24 mouse cellular contexts compared by ENCODE assay signal in the genomic region with DNA sequence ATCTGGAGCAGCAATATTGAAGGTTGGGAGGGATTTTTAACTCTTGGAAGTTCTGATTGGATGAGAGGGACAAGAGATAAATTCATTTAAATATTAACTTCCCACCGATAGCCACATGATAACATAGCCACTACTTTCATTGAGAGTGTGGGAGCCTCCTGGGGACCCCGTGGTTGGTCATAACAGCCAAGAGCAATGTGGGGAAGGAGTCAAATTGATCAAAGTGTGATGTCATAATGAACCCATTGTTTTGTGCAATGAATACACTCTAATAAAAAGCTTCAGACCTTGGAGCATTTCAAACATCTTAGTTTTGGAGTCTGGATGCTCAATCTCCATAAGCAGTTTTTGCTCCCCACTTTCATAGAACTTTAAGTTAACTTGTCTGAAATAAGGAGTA. TPM values are rescaled to one million over a fixed set of nuclear protein-coding genes. Genes with fewer than 3 reads are reported as not detected.
DNase-seq lines count a peak whose midpoint lies in the region; ATAC-seq and TF ChIP-seq lines count a peak whose summit lies in the region.
"Had no signal": no experiment of that assay in that cellular context is flagged by ENCODE, and none has a peak within 500 bp of the region (broad histone marks: within the 10 kb centered on the region; RNA-seq: fewer than 3 reads in every experiment).

Cpne4 (plus strand) TSS at position 301 of the 400 bp plus-strand sequence.

- no peak for DNase-seq in forebrain, postnatal 0 days
- no peak for DNase-seq in forebrain, embryonic 11.5 days (ENCODE audit: low spot score)
- DNase-seq in layer of hippocampus, adult 8-10 months (ENCODE audit: low spot score in 2 of 2) = no peak
- no peak for DNase-seq in layer of hippocampus, adult 9-10 months (ENCODE audit: low spot score)
- no peak for DNase-seq in layer of hippocampus, postnatal 25 days (ENCODE audit: extremely low spot score in 1 of 2, low spot score in 1 of 2)
- DNase-seq in cerebellum, postnatal 14 days = no peak
- no peak for DNase-seq in lung, postnatal 0 days (ENCODE audit: low spot score)
- DNase-seq: adrenal gland, postnatal 25 days; cerebellum, adult 9-10 months; kidney, adult 8-10 months; kidney, postnatal 4 days; lung, adult 2 months; right cerebral cortex, postnatal 14 days had no signal

- ATAC-seq in forebrain, postnatal 0 days = no peak
- no peak for ATAC-seq in forebrain, embryonic 11.5 days (replicated peaks; ENCODE audit: low FRiP score)
- ATAC-seq in midbrain, embryonic 16.5 days = no peak
- no peak for ATAC-seq in lung, postnatal 0 days
- ATAC-seq: activated CD4-positive, CD25-positive, alpha-beta regulatory T cell, adult 4 months had no signal

- no peak within 1 kb of the TSS for H3K4me3 ChIP-seq in forebrain, postnatal 0 days (ENCODE audit: low read depth, low read length)
- H3K4me3 ChIP-seq in forebrain, embryonic 11.5 days (ENCODE audit: low read depth, low read length) = no peak within 1 kb of the TSS
- no peak within 1 kb of the TSS for H3K4me3 ChIP-seq in midbrain, embryonic 16.5 days (ENCODE audit: low read depth, low read length)
- H3K4me3 ChIP-seq in lung, postnatal 0 days (ENCODE audit: low read depth, low read length) = no peak within 1 kb of the TSS
- H3K4me3 ChIP-seq: embryonic facial prominence, embryonic 10.5 days; erythroblast, embryonic 14.5 days; heart, embryonic 15.5 days had no signal

- H3K9ac ChIP-seq in forebrain, postnatal 0 days = no peak within 1 kb of the TSS
- no peak within 1 kb of the TSS for H3K9ac ChIP-seq in forebrain, embryonic 11.5 days (ENCODE audit: low read length)
- H3K9ac ChIP-seq in midbrain, embryonic 16.5 days (ENCODE audit: low read depth, low read length) = no peak within 1 kb of the TSS
- no peak within 1 kb of the TSS for H3K9ac ChIP-seq in lung, postnatal 0 days (replicated peaks; ENCODE audit: low read depth)
- H3K9ac ChIP-seq: heart, embryonic 15.5 days had no signal

- 81% methylated on average over 2 of the region's 2 CpGs for WGBS in forebrain, postnatal 0 days
- WGBS in forebrain, embryonic 11.5 days = 81% methylated on average over 2 of the region's 2 CpGs
- WGBS in midbrain, embryonic 16.5 days = 89% methylated on average over 2 of the region's 2 CpGs
- 63% methylated on average over 2 of the region's 2 CpGs for WGBS in lung, postnatal 0 days

- no peak for TF ChIP-seq CTCF in forebrain, postnatal 0 days (IDR thresholded peaks at IDR 0.05; ENCODE audit: low read depth)
- no peak for TF ChIP-seq CTCF in lung, postnatal 0 days (IDR thresholded peaks at IDR 0.05)

- H3K27ac ChIP-seq in forebrain, postnatal 0 days (ENCODE audit: low read depth, low read length) = no peak within 1 kb of the TSS
- H3K27ac ChIP-seq in forebrain, embryonic 11.5 days (ENCODE audit: low read depth, low read length) = no peak within 1 kb of the TSS
- H3K27ac ChIP-seq in midbrain, embryonic 16.5 days (ENCODE audit: low read length) = no peak within 1 kb of the TSS
- H3K27ac ChIP-seq in lung, postnatal 0 days (ENCODE audit: low read length) = no peak within 1 kb of the TSS
- H3K27ac ChIP-seq: embryonic facial prominence, embryonic 10.5 days; heart, embryonic 15.5 days; macrophage had no signal

- no peaks in the 10 kb centered on the region for H3K36me3 ChIP-seq in forebrain, postnatal 0 days (ENCODE audit: insufficient read depth)
- H3K36me3 ChIP-seq in forebrain, embryonic 11.5 days (ENCODE audit: control insufficient read depth, insufficient read depth, low read length) = no peaks in the 10 kb centered on the region
- no peaks in the 10 kb centered on the region for H3K36me3 ChIP-seq in midbrain, embryonic 16.5 days (ENCODE audit: control insufficient read depth, insufficient read depth, low read length)
- no peaks in the 10 kb centered on the region for H3K36me3 ChIP-seq in lung, postnatal 0 days (ENCODE audit: insufficient read depth, low read length)
- H3K36me3 ChIP-seq: embryonic facial prominence, embryonic 10.5 days; heart, embryonic 15.5 days had no signal

- H3K4me1 ChIP-seq in forebrain, postnatal 0 days (ENCODE audit: insufficient read depth) = no peaks in the 10 kb centered on the region
- no peaks in the 10 kb centered on the region for H3K4me1 ChIP-seq in forebrain, embryonic 11.5 days (replicated peaks; ENCODE audit: control insufficient read depth, insufficient read depth, low read length)
- H3K4me1 ChIP-seq in midbrain, embryonic 16.5 days (ENCODE audit: control insufficient read depth, insufficient read depth, low read length) = no peaks in the 10 kb centered on the region
- no peaks in the 10 kb centered on the region for H3K4me1 ChIP-seq in lung, postnatal 0 days (ENCODE audit: insufficient read depth, low read depth, low read length)
- H3K4me1 ChIP-seq: embryonic facial prominence, embryonic 10.5 days; heart, embryonic 15.5 days had no signal

- H3K27me3 ChIP-seq in forebrain, postnatal 0 days (ENCODE audit: insufficient read depth, low read length) = no peaks in the 10 kb centered on the region
- H3K27me3 ChIP-seq in forebrain, embryonic 11.5 days (ENCODE audit: control insufficient read depth, insufficient read depth, low read length) = no peaks in the 10 kb centered on the region
- H3K27me3 ChIP-seq in midbrain, embryonic 16.5 days (ENCODE audit: control insufficient read depth, insufficient read depth, low read depth, low read length) = no peaks in the 10 kb centered on the region
- H3K27me3 ChIP-seq in lung, postnatal 0 days (replicated peaks; ENCODE audit: insufficient read depth, low read length) = no peaks in the 10 kb centered on the region
- H3K27me3 ChIP-seq: heart, embryonic 15.5 days had no signal

- no peaks in the 10 kb centered on the region for H3K9me3 ChIP-seq in forebrain, postnatal 0 days (ENCODE audit: low read length)
- no peaks in the 10 kb centered on the region for H3K9me3 ChIP-seq in forebrain, embryonic 11.5 days (ENCODE audit: control insufficient read depth, low read length)
- no peaks in the 10 kb centered on the region for H3K9me3 ChIP-seq in midbrain, embryonic 16.5 days (replicated peaks; ENCODE audit: control insufficient read depth, low read length, poor library complexity, severe bottlenecking)
- H3K9me3 ChIP-seq in lung, postnatal 0 days (ENCODE audit: low read length) = no peaks in the 10 kb centered on the region
- H3K9me3 ChIP-seq: embryonic facial prominence, embryonic 10.5 days; heart, embryonic 15.5 days had no signal

- no peak for TF ChIP-seq EP300 in lung, postnatal 0 days (IDR thresholded peaks at IDR 0.05)

- no peak within 1 kb of the TSS for H3K4me2 ChIP-seq in forebrain, postnatal 0 days (ENCODE audit: low read depth)
- H3K4me2 ChIP-seq in forebrain, embryonic 11.5 days (ENCODE audit: low read depth, low read length, severe bottlenecking) = no peak within 1 kb of the TSS
- H3K4me2 ChIP-seq in midbrain, embryonic 16.5 days (ENCODE audit: low read length) = no peak within 1 kb of the TSS
- no peak within 1 kb of the TSS for H3K4me2 ChIP-seq in lung, postnatal 0 days (replicated peaks; ENCODE audit: low read depth, low read length)
- H3K4me2 ChIP-seq: heart, embryonic 15.5 days had no signal

RNA-seq across cellular contexts. Expression of gene Cpne4, which starts in this region (rescaled TPM):
- total RNA-seq in forebrain, postnatal 0 days (2014; rRNA removed) = 42.8 and 47.8 TPM in 2 replicates
- polyA plus RNA-seq in forebrain, postnatal 0 days (2015; fragmentation: Nextera tagmentation; extraction: Ambion mirVana) = 48.5 and 70.4 TPM in 2 replicates
- 0.25 and 0.39 TPM in 2 replicates for polyA plus RNA-seq in forebrain, embryonic 11.5 days (2014; fragmentation: Nextera tagmentation; extraction: Ambion mirVana)
- total RNA-seq in layer of hippocampus, adult 8-10 months (2022) = 100 to 1,000 TPM; 111 to 134 (median 121) TPM
- total RNA-seq in layer of hippocampus, postnatal 25 days (2021) = 100 to 1,000 TPM; 107 to 114 TPM
- 29.1 and 33.2 TPM in 2 replicates for polyA plus RNA-seq in midbrain, embryonic 16.5 days (2015; fragmentation: Nextera tagmentation; extraction: Ambion mirVana)
- 0.16 and 0.18 TPM in 2 replicates for polyA plus RNA-seq in lung, postnatal 0 days (2015; fragmentation: Nextera tagmentation; extraction: Ambion mirVana)
- total RNA-seq: gastrocnemius, adult 18-20 months; granulocyte monocyte progenitor cell, adult 5-6 weeks; liver, adult 2 months; monocyte, adult 5-6 weeks had no signal
- polyA plus RNA-seq: activated CD4-positive, CD25-positive, alpha-beta regulatory T cell, adult 4 months; erythroblast, embryonic 14.5 days; liver, adult 2 months; macrophage; urinary bladder, adult 2 months had no signal

Comparison
In these comparisons a context has a peak if more than half of its experiments do, and no peak if none do; other contexts are left out.
1. RNA of gene Cpne4 (polyA plus RNA-seq): 48.5 to 70.4 TPM in forebrain, postnatal 0 days and 29.1 to 33.2 TPM in midbrain, embryonic 16.5 days; 0.25 to 0.39 TPM in forebrain, embryonic 11.5 days and 0.16 to 0.18 TPM in lung, postnatal 0 days; every median in the first group is over 10 times any median in the second.